Mouse (Mus musculus) liver, adult (tissue): Measurements from ENCODE around the gene Ptgdr2.
A peak's percentile ranks its signal among the peaks of the same experiment; 100 is the strongest.

ENCODE experiments used
- GATA4 ChIP-seq: IDR thresholded peaks from 2 replicates; pipeline ENCODE4 v1.6.1; 2014; ENCODE audit warnings: mild to moderate bottlenecking, low read length; ENCODE audit not compliant: insufficient replicate concordance

Ptgdr2 gene

DNA sequence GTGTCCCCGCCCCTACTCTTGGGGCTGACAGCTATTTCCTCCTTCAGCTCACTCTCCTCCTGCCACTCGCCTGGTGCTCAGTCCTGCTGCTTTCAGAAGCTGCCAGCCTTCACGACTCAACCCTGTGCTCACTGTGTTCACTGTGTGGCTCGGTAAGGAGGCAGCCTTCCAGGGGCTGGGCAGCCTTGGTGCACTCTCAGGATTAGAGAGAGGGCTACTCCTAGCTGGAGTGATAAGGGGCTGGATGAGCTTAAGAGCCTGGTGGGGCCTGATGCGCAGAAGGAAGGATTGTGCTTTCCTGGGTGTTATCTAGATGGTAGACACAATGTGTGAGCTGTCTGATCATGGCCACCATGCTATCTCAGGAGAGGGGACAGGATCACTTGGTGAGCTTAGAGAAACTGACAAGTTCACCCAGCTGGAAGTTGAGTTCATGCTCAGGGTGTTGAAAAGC lies at the start of gene Ptgdr2:
Gene Ptgdr2 (plus strand): TSS at position 51 of the 454 bp plus-strand sequence.
- no peak for TF ChIP-seq GATA4

DNA sequence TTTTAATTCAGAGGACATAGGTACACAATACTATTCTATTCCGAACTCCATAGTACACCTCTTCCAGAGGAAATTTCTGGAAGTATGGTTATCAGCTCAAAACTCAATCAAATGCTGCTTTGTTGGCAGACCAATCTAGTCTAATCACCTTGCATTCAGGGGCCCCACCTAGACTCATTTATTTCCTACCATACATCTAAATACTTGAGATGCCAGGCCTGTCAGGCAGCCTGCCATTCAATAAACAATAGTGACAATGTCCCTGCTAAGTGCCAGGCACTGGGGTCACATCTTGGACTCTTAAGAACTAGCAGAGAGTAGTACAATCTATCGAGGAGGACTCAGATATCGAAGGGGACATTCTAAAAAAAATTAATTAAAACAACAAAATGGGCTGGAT lies 44.8 kb upstream of the Ptgdr2 start:
- no peak for TF ChIP-seq GATA4

DNA sequence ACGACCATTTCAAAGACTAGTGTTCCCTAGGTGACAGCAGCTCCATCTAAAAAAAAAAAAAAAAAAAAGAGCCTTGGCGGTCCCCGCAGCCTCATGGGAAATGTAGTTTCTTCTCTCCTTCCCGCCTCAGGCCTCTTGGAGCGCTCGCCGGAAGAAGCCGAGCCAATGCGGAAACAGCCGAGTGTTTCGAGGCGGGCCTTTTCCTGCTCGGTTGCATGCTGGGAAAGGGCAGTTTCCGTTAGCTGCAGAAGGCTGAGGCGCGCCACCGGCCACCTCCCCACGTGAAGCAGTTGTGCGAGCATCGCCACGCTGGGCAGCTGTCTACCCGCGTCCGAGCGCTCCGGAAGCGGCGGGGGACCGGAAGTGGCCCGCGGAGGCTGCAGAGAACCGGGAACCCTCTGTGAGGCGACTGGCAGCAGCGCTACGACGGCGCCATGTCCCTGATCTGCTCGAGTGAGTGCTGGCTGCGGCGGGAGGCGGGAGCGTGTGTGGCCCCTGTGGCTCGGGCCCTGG lies 41.9 kb upstream of the Ptgdr2 start, which contains the start of gene Prpf19:
Gene Prpf19 (plus strand): TSS at position 216 of the 513 bp plus-strand sequence.
- peak; percentile 37; the same call in 1 of the 2 replicates for TF ChIP-seq GATA4

DNA sequence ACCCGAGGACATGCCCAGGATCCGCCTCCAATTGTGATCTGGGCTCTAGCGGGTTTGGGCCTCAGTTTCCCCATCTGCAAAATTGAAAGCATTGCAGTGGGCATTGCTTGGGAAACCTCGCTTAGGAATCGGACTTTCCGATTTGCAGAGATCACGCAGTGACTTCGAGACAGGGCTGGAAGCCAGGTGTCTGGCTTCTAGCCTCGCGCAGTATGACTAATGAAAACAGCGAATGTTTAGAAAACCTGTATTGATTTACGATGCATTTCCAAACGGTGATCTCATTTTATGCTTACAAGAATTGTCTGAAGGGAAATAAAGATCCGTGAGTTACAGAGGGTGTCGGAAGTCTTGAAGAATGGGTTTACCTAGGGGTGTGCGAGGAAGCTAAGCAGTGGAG lies 41.3 kb upstream of the Ptgdr2 start:
- TF ChIP-seq GATA4: no peak

GRCm38 (mm10) chr19:10896849-10897248 lies 40.1 kb upstream of the Ptgdr2 start:
- TF ChIP-seq GATA4: no peak

- TF ChIP-seq GATA4: no peak
Measured at GRCm38 (mm10) chr19:10897491-10897890, 39.5 kb upstream of the Ptgdr2 start.

GRCm38 (mm10) chr19:10900315-10900714 lies 36.6 kb upstream of the Ptgdr2 start:
- TF ChIP-seq GATA4: no peak

DNA sequence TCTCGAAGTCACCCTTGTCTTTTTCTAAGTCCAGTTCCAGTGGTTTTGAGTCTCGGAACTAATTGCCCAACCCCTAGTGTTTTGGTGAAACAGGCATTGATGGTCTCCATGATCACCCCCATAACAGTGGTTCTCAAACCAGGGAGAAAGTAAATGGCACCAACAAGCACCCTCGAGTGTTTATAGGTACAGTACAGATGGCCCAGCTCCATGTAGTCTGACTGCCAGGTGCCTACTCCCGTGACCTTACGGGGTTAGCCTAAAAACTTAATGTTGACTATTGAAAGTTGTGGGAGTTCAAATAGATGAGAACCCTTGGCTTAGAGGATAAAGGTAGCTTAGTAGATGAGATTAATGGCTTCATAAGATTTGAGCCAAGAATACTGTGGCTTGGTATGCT lies 35.9 kb upstream of the Ptgdr2 start:
- no peak for TF ChIP-seq GATA4

DNA sequence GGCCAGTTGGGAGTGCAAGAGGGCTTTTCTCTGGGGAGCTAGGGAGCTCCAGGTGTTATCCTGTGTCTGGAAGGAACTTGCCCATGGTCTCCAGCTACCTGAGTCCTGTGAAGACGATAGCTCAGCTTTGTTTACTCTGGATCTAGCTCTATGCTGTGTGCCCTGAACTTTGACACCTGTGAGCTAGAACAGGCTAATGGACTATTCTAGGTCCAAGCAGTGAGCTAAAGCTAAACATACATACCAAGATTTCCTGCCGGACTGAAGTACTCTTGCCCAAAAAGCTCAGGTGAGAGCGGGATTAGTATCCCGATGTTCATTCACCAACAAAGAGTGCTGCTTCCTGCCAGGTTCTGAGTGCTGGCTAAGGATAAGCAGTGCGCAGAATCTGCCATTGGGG lies 32.4 kb upstream of the Ptgdr2 start:
- no peak for TF ChIP-seq GATA4

DNA sequence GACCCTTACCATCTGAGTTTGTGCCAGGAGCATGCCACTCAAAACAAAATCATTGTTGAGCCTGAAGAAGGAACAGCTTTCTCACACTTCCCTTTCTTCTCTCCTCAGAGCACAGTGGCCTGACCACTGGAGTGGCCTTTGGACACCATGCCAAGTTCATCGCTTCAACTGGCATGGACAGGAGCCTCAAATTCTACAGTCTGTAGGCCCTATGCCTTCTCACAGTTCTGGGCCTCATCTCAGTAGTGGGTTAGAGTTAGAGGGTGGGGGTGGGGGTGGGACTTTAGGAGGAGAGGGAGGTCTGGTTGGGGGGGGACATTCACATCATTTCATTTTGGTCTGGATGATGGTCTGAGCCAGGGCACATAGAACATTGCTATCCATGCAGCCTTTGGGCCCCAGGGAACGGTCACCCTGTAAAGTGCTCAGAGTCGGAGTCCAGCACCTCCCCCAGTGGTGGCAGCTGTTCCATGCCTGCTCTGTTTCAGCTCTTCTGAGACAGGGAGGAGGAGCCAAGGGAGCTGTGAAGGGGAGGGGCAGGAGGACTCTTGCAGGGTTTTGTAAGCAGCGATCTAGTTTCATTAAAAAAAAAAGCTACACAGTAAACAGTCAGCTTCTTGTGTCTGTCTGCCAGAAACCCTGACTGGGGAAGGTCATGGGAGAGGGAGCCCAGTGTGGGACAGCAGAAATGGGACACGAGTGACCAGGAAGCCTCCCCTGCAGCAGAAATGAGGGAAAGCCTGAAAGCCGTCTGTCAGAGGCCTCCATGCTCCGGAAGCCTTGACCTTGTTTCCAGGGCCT lies 31.8 kb upstream of the Ptgdr2 start:
- TF ChIP-seq GATA4: no peak

DNA sequence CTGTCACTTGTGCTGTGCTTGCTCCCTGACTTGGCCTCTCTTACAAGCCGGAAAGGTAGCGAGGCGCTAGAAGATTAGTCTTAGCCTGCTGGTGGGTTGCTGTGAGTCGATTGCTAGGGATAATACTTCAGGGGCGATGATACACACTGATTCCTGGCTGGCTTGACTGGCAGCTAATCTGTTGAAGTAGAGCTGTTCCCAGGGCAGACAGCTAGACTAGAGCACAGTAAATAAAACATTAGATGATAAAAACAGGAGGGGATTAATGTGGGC lies 31.3 kb upstream of the Ptgdr2 start:
- TF ChIP-seq GATA4: no peak; the same call in 1 of the 2 replicates

DNA sequence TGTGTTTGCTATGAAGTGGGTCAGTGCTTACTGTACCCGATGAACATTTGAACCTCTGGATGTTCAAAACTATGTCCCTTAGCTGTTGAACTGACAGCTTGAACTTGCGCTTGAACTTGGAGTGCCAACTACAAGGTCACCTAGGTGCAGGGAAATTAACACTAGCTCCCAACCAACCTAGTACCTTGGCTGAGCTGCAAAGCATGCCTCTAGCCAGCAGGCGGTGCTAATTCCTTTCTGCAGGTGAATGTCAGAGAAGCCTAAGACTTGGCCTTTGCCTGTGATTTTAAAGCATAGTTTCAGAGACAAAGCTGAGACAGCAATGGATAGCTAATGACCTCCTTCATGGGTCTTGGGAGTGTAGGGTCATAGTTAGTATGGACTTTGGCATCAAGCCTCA lies 29.1 kb upstream of the Ptgdr2 start:
- TF ChIP-seq GATA4: no peak

GRCm38 (mm10) chr19:10909087-10909721 lies 27.8 kb upstream of the Ptgdr2 start:
- TF ChIP-seq GATA4: no peak

DNA sequence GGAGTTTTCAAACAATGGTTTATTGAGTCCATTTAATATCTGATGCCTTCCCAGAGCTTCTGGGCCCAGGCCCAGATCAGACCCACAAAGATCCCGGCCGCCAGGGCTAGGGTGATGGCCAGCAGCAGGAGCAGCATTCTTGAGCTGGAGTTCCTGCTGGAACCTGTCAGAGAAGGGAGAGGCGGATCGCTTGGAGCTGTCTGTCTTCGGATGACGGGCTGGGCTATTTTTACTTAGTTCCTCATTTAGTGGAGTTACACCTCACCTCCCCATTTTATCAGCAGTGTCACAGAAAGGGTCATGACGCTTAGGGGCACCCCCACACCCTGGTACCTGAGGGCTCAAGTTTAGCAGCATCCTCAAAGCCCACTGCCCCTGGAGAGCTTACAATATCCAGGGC lies 22.7 kb upstream of the Ptgdr2 start:
- TF ChIP-seq GATA4: no peak

DNA sequence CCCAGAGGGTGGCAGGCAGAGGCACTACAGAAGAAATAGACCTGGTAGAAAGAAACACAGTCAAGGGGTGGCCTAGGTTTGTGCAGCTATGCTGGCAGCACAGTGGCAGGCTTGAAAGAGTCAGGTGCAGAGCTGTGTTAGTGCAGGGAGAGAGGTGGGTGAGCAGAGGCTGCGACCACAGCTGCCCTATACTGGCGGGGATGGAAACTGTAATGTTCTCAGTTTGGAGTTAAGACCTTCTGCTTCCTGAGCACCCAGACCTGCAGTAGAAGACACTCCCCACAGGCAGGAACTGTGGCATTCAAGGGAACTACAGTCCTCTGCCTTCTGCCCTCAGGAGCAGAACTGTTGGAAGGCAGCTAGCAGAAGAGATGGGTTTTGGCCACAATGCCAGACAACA lies 22.1 kb upstream of the Ptgdr2 start:
- no peak for TF ChIP-seq GATA4

- TF ChIP-seq GATA4: no peak
Measured at GRCm38 (mm10) chr19:10916506-10916905, 20.5 kb upstream of the Ptgdr2 start.

DNA sequence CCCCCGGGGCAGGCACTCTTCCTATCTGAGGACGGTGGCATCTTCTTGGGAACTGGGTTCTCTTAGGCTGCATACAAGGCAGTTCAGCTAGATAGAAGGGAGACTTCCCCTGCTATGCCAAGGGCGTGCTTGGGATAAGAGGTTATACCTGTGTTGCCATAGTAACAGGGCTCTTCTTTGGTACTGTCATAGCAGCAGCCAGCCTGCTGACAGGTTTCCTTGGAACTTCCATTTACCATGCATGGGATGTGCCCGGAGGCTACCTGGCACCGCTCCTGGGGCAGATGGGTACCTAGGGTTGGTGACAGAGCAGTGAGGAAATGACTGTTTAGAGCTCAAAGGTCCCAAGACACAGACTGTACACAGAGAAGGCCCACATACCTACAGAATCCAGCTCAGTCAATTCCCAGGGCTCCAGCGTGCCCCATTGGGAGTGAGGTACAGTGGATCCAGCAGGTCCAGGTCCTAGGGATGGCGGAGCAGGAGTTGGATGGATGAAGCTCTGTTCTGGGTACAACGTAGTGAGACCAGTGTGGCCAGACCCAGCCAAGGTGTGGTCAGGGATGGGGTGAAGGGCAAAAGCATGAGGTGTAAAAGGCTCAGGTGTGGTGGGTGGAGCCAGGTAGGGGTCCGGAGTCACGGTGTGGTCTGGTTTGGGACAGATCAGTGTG lies 18.5 kb upstream of the Ptgdr2 start:
- TF ChIP-seq GATA4: no peak

DNA sequence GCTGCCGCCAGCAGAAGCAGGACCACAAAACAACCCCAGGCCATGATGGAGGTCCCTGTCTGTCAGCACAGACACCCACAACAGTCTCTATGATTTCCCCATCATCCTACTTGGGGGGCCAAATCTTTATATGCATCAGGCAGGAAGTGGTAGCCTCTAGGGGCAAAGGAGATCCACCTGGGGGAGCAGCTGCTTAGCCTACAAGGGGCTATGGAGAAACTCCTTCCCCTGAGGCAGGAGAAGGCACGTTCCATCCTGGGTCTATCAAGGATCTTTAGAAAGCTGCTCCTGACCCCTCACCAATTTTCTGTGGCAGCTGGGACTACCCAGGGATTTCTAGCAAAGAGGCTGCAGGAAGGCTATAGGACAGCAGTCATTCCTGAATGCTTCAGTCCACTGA lies 16.4 kb upstream of the Ptgdr2 start, which contains the start of gene Zp1:
Gene Zp1 (minus strand): TSS at position 101 of the 400 bp plus-strand sequence.
- TF ChIP-seq GATA4: no peak
